ENCODE assay signal across 8 mouse cellular contexts in the genomic region with DNA sequence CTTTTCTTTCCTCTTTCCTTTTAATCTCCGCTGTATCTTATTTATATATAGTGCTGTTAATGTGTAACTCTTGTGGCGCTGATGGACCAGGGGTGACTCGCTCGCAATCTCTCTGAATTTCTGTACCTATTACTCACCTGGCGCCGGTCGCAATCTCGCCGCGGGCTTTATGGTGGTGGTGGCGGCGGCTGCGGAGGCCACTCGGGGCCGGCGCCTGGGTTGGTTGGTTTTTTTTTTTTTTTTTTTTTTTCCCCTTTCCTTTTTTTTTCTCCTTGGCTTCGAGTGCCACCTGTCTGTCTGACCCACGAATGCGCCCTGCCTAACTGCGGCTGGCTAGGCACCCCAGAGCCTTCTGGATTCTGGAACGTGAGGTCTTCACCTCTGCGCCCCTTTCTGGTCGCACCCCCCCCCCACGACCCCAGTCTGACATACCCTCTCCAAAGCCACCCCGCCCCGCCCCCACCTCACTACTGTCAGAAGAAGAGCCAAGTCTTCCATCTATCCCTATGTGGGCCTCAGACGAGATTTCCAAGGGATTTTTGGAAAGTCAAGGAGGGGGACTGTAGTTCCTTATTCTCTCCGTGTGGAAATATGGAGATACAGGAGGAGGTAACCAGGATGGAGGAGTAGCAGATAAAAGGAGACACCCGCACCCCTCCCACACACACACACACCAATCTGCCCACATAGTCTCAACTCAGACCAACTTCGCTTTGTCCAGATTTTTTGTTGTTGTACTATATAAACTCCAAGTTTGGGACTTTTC. TPM values are rescaled to one million over a fixed set of nuclear protein-coding genes. Genes with fewer than 3 reads are reported as not detected.
A peak's percentile ranks its signal among the peaks of the same experiment; 100 is the strongest.
DNase-seq lines count a peak whose midpoint lies in the region; ATAC-seq and TF ChIP-seq lines count a peak whose summit lies in the region.

No protein-coding gene starts in this region.

- H3K4me3 ChIP-seq in lung, adult 2 months (replicated peaks; ENCODE audit: extremely low read depth, low read depth, low read length), result peak overlapping the region; percentile 60
- peak overlapping the region; percentile 26 for H3K4me3 ChIP-seq in embryonic facial prominence, embryonic 11.5 days (ENCODE audit: low read depth, low read length)
- H3K4me3 ChIP-seq in intestine, embryonic 15.5 days (replicated peaks), result peak overlapping the region; percentile 24

- peaks cover 49% of the 10 kb centered on the region for H3K27me3 ChIP-seq in embryonic facial prominence, embryonic 11.5 days (ENCODE audit: control insufficient read depth, insufficient read depth, low read length)
- peaks cover 38% of the 10 kb centered on the region for H3K27me3 ChIP-seq in intestine, embryonic 15.5 days (replicated peaks)

- H3K9me3 ChIP-seq in embryonic facial prominence, embryonic 11.5 days (replicated peaks; ENCODE audit: control insufficient read depth, low read length), result no peaks in the 10 kb centered on the region
- no peaks in the 10 kb centered on the region for H3K9me3 ChIP-seq in intestine, embryonic 15.5 days

- TF ChIP-seq CTCF in lung, adult 2 months (IDR thresholded peaks at IDR 0.05; ENCODE audit: insufficient read depth, low read length), result peak; percentile 51

- H3K9ac ChIP-seq in embryonic facial prominence, embryonic 11.5 days (replicated peaks; ENCODE audit: low read length), result peak overlapping the region; percentile 56
- H3K9ac ChIP-seq in intestine, embryonic 15.5 days, result no peak overlapping the region

- H3K27ac ChIP-seq in embryonic facial prominence, embryonic 11.5 days (replicated peaks; ENCODE audit: low read depth, low read length), result peak overlapping the region; percentile 81
- no peak overlapping the region for H3K27ac ChIP-seq in intestine, embryonic 15.5 days

- ATAC-seq in embryonic facial prominence, embryonic 11.5 days (replicated peaks; ENCODE audit: insufficient number of reproducible peaks, low FRiP score, low TSS enrichment, low read depth), result no peak
- peak; percentile 86 for ATAC-seq in intestine, embryonic 15.5 days

- H3K36me3 ChIP-seq in embryonic facial prominence, embryonic 11.5 days (replicated peaks; ENCODE audit: control insufficient read depth, insufficient read depth, low read depth, low read length), result no peaks in the 10 kb centered on the region
- H3K36me3 ChIP-seq in intestine, embryonic 15.5 days, result peaks cover 5% of the 10 kb centered on the region; the same call in 1 of the 2 replicates

- 6% methylated on average over 30 of the region's 30 CpGs for WGBS in lung, adult 2 months
- 1% methylated on average over 30 of the region's 30 CpGs for WGBS in embryonic facial prominence, embryonic 11.5 days
- 2% methylated on average over 30 of the region's 30 CpGs for WGBS in intestine, embryonic 15.5 days

- peak overlapping the region; percentile 54 for H3K4me2 ChIP-seq in embryonic facial prominence, embryonic 11.5 days (ENCODE audit: low read depth, low read length)
- peak overlapping the region; percentile 57 for H3K4me2 ChIP-seq in intestine, embryonic 15.5 days (replicated peaks)

- DNase-seq in lung, adult 2 months, result no peak
- DNase-seq in lung, postnatal 36 days, result no peak
- DNase-seq in embryonic facial prominence, embryonic 11.5 days (ENCODE audit: low spot score), result peak; percentile 68
- DNase-seq in lung, postnatal 4 days, result peak; percentile 45 to 58
- no peak for DNase-seq in left cerebral cortex, postnatal 4 days
- no peak for DNase-seq in layer of hippocampus, adult 11-12 months (ENCODE audit: low spot score)
- no peak for DNase-seq in layer of hippocampus, postnatal 10 days (ENCODE audit: low spot score in 2 of 2)

- intact Hi-C loops in left cerebral cortex, postnatal 4 days (cut with DNase I), result loop anchor here (5.0 kb wide), 1 partner anchor 809 kb away; no protein-coding TSS in a partner anchor

- TF ChIP-seq POLR2A in lung, adult 2 months (IDR thresholded peaks at IDR 0.05; ENCODE audit: borderline replicate concordance, extremely low read depth, low read depth, low read length), result no peak

- H3K4me1 ChIP-seq in lung, adult 2 months (ENCODE audit: control insufficient read depth, insufficient read depth, low read length), result no peaks in the 10 kb centered on the region; the same call in 1 of the 2 replicates
- peaks cover 10% of the 10 kb centered on the region for H3K4me1 ChIP-seq in embryonic facial prominence, embryonic 11.5 days (ENCODE audit: control insufficient read depth, insufficient read depth, low read length)
- H3K4me1 ChIP-seq in intestine, embryonic 15.5 days (replicated peaks), result peaks cover 26% of the 10 kb centered on the region

RNA-seq across cellular contexts. Expression of a gene that starts 15.9 kb away (rescaled TPM):
- polyA plus RNA-seq in lung, adult 2 months (2012; rRNA removed), result 135 and 160 TPM in 2 replicates
- 36.9 and 39.8 TPM in 2 replicates for polyA plus RNA-seq in embryonic facial prominence, embryonic 11.5 days (2014; fragmentation: Nextera tagmentation; extraction: Ambion mirVana)
- 38.6 and 44.9 TPM in 2 replicates for polyA plus RNA-seq in intestine, embryonic 15.5 days (2015; fragmentation: Nextera tagmentation; extraction: Ambion mirVana)
- total RNA-seq in left cerebral cortex, postnatal 4 days (2021), result 1 to 10 TPM; 3.7 to 4.4 TPM
- total RNA-seq in layer of hippocampus, postnatal 10 days (2021), result 1 to 10 TPM; 3.0 to 3.6 TPM

Comparison
In these comparisons a context has a peak if more than half of its experiments do, and no peak if none do; other contexts are left out.
1. DNase-seq: peak in embryonic facial prominence, embryonic 11.5 days (single experiment) and lung, postnatal 4 days (2 of 2); none in lung, adult 2 months (single experiment), lung, postnatal 36 days (single experiment), left cerebral cortex, postnatal 4 days (single experiment), layer of hippocampus, adult 11-12 months (single experiment) and layer of hippocampus, postnatal 10 days (0 of 2).
2. Peak in every context shown above with its lines, with median percentiles within 50 percentile points of each other: H3K4me3 ChIP-seq.